Mouse (Mus musculus): Measurements from ENCODE around the gene Usp46.

- TF ChIP-seq USF2 (IDR thresholded peaks at IDR 0.05; ENCODE audit: borderline replicate concordance in 1 of 2, insufficient read depth in 1 of 2, low read depth in 1 of 2, low read length in 2 of 2) = no peak
- no peak for TF ChIP-seq CTCF (IDR thresholded peaks at IDR 0.05 in 2 of 3, conservative IDR thresholded peaks at IDR 0.05 in 1 of 3; ENCODE audit: control insufficient read depth in 1 of 3, insufficient read depth in 1 of 3, low read depth in 2 of 3, low read length in 3 of 3, poor library complexity in 1 of 3, severe bottlenecking in 1 of 3)
- TF ChIP-seq ZC3H11A (IDR thresholded peaks at IDR 0.05; ENCODE audit: low read depth, low read length) = no peak
- no peak for TF ChIP-seq RCOR1 (IDR thresholded peaks at IDR 0.05; ENCODE audit: low read depth, low read length)
- no peak for TF ChIP-seq EP300 (IDR thresholded peaks at IDR 0.05; ENCODE audit: low read depth in 1 of 2, low read length in 2 of 2)
- TF ChIP-seq ELF1 (IDR thresholded peaks at IDR 0.05; ENCODE audit: low read depth, low read length) = no peak
- no peak for TF ChIP-seq GATA1 (IDR thresholded peaks at IDR 0.05; ENCODE audit: low read depth, low read length)
- no peak for TF ChIP-seq ZNF384 (IDR thresholded peaks at IDR 0.05; ENCODE audit: low read depth, low read length)
- no peak for TF ChIP-seq SMC3 (IDR thresholded peaks at IDR 0.05; ENCODE audit: low read depth, low read length)
Measured at GRCm38 (mm10) chr5:74105445-74105844, 37.2 kb upstream of the Usp46 start.

Data from MEL (cell line).